Mouse (Mus musculus) layer of hippocampus, adult 9-10 months (tissue): ENCODE measurements around the gene Pth1r.

Experiments
- DNase-seq: peaks from one replicate; pipeline ENCODE4 v3.0.0; 2022; ENCODE audit warnings: low spot score

The Pth1r gene

GRCm38 (mm10) chr9:110716775-110717174 lies 30.2 kb downstream of the Pth1r start:
- DNase-seq = peak; percentile 38

- DNase-seq = no peak
These were observed 31.5 kb downstream of the Pth1r start for GRCm38 (mm10) chr9:110715426-110715825.

DNA sequence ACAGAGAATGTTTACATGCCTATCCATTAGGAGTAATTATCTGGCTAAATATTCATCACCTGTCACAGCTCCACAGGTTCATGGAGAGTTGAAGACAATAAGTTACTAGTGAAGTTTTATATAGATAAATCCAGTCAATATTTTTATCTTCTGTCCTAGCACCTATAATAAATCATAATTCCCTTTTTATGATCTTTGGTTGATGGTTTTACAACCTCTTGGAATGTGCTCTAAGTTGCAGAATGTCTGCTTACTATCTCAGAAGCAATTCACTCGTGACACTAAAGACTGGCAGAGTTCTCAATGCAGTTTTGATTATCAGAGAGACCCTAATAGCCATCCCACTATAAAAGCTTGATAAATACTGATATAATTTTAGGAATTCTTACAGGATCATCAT lies 33.6 kb downstream of the Pth1r start:
- DNase-seq = no peak

- DNase-seq = no peak
These were observed 34.4 kb downstream of the Pth1r start for GRCm38 (mm10) chr9:110712545-110712944.

- no peak for DNase-seq
These were observed 34.9 kb downstream of the Pth1r start for GRCm38 (mm10) chr9:110711996-110712395.

- DNase-seq = no peak
These were observed 35.4 kb downstream of the Pth1r start for GRCm38 (mm10) chr9:110711532-110711931.

DNA sequence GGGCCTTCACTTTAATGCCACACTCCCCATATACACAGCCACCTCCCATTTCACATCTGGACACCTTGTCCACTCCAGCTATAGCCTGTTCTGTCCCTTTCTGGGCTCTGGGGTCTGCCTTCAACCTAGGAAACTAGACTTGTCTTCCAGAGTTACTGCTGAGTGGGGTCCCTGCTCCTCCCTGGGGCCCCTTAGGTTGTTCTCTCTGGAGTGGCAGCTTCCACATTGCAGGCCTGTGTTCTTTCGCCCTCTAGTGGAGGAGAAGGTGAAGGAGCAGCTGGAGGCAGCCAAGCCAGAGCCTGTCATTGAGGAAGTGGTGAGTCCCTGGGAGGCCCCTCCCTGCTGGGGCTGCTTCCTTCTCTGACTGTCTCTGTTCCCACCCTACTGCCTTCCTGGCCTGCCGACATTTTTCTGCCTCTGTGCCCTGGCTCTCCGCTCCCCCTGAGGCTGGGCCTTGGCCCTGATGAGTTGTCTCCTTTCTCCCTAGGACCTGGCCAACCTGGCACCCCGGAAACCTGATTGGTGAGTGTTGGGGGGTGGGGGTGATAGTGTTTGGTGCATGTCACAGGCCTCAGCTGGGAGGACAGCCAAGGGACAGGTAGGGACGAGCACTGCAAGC lies 37.2 kb downstream of the Pth1r start:
- DNase-seq = peak; percentile 74

GRCm38 (mm10) chr9:110706784-110707183 lies 40.2 kb downstream of the Pth1r start:
- DNase-seq = no peak

DNA sequence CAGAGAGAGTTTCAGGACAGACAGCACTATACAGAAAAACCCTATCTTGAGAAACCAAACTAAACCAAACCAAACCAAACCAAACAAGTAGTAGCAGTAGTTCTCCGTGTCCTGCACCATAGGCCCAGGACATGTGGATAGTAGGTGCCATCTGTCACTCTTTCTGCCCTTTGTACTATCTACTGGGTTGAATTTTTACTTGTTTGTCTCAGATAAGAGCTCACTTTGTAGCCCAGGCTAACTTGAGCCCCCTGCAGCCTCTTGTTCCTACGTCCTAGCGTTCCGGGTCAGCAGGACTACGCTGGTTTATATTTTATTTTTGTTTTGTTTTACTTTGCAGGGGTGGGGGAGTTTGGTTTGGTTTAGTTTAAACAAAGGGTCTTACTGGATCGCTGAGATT lies 43.0 kb downstream of the Pth1r start:
- no peak for DNase-seq

GRCm38 (mm10) chr9:110702848-110703247 lies 44.1 kb downstream of the Pth1r start:
- DNase-seq = no peak

GRCm38 (mm10) chr9:110701114-110702032 lies 45.6 kb downstream of the Pth1r start:
- no peak for DNase-seq

DNA sequence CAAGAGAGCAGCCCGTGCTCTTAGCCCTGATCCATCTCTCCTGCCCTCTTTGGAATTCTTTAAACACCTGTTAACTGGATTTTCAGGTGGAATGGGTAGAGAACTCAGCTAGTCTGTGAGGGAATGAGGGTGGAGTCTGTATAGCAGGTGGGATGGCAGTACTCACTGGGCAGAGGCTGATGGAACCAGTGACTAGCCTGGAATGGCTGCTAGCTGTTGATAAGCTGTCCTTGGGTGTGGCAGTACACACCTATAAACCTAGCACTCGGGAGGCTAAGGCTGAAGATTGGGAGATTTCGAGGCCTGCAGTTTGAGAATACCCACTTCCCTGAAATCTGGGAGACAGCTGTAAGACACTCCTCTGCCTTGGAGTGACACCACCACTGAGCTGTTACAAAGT lies 47.4 kb downstream of the Pth1r start:
- DNase-seq = no peak

DNA sequence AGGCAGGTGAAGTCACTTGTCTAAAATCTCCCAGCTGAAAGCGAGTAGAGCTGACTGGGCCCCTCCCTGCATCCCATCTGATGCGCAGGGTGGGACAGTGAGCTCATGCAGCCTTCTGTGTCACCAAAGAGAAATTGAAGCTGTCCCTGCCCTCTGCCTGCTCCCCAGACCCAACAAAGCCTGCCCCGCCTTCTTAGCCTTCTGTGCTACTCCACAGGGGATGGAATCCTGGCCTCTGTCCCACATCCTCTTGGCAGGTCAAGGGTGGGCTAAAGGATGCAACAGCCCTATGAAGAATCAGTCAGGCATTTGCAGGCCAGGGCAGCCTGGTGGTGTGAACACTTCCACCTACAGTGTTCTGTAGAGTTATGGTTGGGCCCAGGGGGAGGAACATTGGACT lies 49.5 kb downstream of the Pth1r start:
- no peak for DNase-seq

DNA sequence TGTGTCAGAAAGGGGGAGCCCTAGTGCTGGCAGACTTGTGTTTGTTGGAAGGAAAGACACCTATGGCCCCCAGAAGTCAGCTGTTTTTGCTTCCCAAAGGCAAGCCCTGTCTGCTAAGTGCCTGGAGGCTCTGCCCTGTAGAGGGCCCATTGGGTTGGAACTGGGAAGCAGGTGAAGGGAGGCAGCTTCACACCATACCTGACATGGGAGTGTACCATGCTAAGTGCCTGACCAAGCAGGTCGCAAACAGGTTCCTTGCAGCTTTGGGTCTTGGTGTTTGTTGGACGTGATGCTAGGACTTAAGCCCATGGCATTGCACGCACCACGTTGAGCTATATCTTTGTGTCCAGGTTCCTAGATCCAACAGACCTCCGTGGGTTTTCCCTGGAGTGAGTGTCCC lies 50.5 kb downstream of the Pth1r start:
- DNase-seq = no peak

DNA sequence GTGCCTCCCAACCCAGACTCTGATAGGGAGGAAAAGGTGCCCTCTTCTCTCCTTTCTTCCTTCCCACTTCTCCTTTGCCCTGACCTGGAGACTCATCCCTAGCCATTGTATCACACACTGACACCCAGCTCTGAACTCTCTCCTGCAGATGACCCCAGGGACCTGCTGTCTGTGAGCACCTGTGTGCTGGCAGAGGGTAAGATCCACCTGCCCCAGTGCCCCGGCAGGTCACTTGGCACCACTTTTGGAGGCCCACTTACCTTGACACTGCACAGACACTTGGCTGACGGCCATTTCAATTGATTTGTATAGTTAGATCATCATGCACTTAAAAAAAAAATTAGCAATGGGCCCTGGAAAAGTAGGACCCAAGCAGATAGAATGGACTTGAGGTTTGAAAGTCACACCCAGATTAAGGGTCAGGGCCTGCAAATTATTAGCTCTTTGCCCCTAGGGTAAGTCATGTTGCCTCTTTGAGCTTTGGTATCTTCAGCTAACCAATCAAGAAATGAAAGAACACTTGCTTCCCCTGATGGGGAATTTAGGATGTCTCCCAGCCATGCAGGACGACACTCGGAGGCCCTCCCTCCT lies 51.7 kb downstream of the Pth1r start:
- no peak for DNase-seq

DNA sequence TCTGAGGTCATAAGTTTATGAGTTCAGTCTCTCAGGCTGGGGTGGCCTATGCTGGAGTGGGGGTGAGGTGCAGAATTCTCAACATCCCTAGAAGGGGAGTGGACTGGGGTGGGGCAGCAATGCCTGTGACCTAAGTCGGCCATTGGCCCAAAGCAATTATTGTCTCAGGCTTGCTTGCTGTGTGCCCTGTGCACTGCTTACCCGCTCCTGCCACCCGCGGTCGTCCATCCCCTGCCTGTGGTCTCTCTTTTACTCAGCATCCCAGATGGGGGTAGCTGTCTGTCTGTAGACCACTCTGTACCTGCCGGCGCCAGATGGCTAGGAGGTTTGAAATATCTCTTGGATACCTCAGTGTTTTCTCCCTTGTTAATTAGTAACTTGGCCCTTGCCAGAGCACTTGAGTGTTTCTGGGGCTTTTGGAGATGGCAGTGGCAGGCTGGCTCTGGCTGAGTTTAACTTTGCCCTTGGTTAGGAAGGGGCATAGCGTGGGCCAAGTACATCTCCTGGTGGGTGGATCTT lies 57.6 kb downstream of the Pth1r start:
- no peak for DNase-seq

DNA sequence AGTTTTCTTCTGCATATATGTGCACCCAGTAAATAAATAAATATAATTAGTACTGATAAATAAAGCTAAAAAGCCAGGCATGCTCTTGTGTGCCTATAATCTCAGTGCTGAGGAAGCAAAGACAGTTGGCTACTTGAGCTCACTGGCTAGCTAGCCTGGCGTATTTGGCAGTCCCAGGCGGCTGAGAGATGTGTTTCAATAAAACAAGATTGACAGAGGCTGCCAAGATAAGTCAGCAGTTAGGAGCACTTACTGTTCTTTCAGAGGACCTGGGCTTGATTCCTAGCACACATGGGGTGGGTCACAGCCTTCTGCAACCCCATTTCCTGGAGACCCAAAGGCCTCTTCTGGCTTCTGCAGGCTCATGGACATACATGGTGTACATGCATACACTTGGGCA lies 59.1 kb downstream of the Pth1r start:
- DNase-seq = no peak

- no peak for DNase-seq
These were observed 59.9 kb downstream of the Pth1r start for GRCm38 (mm10) chr9:110687061-110687460.

GRCm38 (mm10) chr9:110686472-110686871 lies 60.5 kb downstream of the Pth1r start:
- DNase-seq = no peak

- DNase-seq = no peak
These were observed 61.4 kb downstream of the Pth1r start for GRCm38 (mm10) chr9:110685591-110685990.

DNA sequence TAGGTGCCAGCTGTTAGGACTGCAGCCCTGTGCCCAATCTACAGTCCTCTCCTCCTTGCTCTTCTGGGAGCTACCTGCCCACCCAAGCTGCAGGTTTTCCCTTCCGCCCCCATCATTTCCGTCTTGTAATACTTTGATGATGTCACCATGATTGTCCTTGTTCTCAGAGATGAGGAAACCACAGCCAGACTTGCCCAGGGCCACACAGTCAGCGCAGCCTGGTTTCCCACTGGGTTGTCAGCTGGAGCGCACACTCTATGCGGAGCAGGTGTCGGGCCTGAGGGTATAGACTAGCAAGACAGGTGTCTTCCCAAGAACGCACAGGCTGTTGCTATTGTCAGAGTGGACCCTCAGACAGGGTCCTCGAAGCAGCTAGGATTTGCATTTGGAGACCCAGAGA lies 61.8 kb downstream of the Pth1r start:
- no peak for DNase-seq

DNA sequence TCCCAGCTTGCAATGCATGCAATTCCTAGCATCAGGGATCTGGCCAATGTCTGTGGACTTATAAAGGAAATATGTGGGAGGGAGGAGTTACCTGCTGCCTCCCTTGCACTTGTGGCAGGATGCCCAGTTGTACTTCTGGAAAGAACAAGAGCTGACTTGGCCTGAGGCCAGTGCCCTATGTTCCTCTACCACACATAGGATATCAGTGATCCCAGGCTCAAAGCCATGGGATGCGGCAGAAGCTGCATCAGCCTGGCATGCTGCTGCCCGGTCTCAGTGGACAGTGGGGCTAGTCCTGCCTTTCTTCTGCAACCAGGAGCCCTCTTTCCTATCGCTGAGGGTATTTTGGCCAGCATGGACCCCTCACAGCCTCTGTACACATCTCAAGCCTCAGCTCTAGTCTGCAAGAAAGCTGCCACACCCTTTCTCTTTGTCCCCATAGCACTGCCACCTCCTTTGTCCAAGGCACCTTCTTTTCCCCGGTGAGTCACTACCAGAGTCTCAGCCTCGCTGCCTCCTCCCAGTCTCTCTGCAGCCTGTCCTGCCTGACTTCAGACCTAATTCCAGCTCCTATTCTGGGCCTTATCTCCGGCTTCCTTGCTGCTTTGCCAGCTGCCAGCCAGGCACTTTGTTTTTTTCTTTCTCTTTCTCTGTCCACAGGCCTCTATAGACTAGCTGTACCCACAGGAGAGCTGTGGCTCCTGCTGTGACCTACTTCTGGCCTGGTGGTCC lies 62.7 kb downstream of the Pth1r start:
- DNase-seq = peak; percentile 51
